Mouse (Mus musculus): ENCODE results near the gene Iqsec1.

DNA sequence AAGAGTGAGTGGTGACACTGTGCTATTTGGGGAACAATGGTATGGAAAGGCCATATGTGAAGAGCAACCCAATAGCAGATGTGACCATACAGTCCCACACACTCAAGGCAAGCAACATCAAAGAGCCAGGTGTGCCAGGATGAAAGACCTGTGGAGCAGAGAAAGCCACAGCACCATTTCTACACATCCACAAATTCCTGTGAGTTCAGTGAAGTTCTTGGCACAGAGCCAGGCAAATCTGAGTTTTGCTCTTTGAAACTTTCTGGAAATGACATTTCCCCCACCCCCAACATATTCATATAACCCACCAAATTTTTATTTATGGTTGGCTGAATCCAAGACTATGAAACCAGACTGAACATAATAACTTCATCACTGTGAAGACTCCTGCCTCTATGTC, 183.8 kb downstream of the Iqsec1 start:
- TF ChIP-seq UBTF (IDR thresholded peaks at IDR 0.05; ENCODE audit: low read depth, low read length) (no peak), POLR2A (IDR thresholded peaks at IDR 0.05; ENCODE audit: low read depth, low read length) (no peak), RAD21 (IDR thresholded peaks at IDR 0.05; ENCODE audit: low read depth, low read length) (no peak), USF2 (conservative IDR thresholded peaks at IDR 0.05; ENCODE audit: low read depth, low read length) (no peak), MYC (IDR thresholded peaks at IDR 0.05; ENCODE audit: low read depth, low read length) (no peak), CTCF (conservative IDR thresholded peaks at IDR 0.05 in 1 of 2, IDR thresholded peaks at IDR 0.05 in 1 of 2; ENCODE audit: low read depth in 2 of 2, low read length in 2 of 2) (no peak), GABPA (IDR thresholded peaks at IDR 0.05; ENCODE audit: insufficient replicate concordance, low read depth, low read length) (no peak), NELFE (IDR thresholded peaks at IDR 0.05; ENCODE audit: low read depth, low read length) (no peak), RCOR1 (conservative IDR thresholded peaks at IDR 0.05; ENCODE audit: low read depth, low read length) (no peak), E2F4 (IDR thresholded peaks at IDR 0.05; ENCODE audit: insufficient replicate concordance, low read depth, low read length) (no peak), TBP (conservative IDR thresholded peaks at IDR 0.05; ENCODE audit: low read depth, low read length) (no peak)
